Mouse (Mus musculus): ENCODE results near the gene Gp1bb.

The Gp1bb gene

DNA sequence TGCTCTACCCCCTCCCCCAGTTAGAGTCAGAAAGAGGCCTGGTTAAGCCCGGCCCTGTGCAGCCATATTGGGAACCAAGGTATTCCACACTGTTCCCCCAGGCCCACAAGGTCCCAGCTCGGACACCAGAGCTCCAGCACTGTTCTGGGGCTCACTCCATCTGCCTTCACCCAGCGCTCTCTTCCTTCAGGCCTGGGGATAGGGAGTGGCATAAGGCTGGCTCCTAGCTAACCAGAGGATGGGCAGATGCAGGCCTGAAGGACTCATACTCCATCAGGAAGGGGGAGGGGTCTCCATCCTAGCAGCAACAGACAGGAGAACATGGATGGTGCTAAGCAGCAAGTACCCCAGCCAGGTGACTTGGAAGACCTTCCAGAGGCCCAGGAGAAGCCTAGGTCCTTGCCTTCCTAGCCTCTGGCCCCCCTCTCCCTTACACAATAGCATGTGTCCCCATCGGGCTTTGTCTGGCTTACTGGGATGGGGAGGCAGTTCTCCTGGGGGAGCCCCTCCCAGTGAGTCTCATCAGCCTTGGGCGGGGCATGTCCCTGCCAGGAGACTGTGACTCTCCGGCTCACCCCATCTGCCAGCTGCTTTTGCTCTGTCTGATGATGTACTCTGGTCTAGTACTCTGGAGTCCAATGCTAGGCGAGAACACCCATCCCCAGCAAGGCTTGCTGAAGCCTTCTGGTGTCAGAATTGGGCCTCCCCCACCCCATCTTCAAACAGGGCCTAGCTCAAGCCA, 6.2 kb upstream of the Gp1bb start:
- no peak for DNase-seq (ENCODE audit: low read depth, low spot score)

DNA sequence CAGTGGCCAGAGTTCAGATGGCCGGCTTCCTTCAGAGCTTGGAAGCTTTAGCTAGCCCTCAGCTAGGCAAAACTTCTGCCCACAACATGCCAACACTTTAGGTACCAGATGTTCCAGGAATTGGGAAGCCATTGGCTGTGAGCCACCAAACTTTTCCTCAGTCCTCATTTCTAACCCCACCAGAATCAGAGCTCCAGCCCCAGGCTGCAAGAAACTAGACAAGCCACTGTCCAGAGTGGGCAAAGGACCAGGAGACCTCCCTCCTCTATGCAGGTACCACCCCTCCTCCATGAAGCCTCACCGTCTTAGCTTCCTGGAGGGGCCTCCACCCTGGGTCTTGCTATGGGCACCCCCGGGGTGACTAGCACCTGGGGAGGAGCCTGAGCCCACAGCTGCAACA, 5.0 kb upstream of the Gp1bb start:
- DNase-seq (ENCODE audit: low read depth, low spot score), result no peak

DNA sequence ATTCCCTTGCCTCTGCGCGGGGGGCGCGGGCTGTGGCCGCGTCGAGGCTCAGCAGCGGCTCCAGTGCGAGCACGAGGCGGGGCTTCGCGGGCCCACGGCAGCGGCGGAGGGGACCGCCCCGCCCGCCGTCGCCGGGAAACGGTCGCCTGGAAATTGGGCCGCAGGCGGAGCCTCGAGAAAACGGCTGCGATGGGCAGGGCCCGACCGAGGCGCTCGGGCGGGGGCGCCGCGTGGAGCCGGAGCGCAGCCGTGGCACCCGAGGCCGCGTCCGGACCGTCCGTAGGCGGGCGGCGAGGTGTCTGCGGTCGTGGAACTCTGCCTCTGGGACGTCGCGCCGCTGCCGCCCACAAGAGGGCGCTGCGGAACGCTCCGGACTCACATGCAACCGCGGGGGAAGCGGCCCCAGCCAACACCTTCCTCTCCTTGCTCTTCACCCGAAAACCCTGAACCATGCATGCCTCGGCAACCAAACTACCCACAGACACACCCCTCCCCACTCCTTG, 4.2 kb upstream of the Gp1bb start, which contains the start of gene Gm49601:
Gene Gm49601, minus strand, starts transcription at position 52 of the 503 bp plus-strand sequence.
- no peak for DNase-seq (ENCODE audit: low read depth, low spot score)

DNA sequence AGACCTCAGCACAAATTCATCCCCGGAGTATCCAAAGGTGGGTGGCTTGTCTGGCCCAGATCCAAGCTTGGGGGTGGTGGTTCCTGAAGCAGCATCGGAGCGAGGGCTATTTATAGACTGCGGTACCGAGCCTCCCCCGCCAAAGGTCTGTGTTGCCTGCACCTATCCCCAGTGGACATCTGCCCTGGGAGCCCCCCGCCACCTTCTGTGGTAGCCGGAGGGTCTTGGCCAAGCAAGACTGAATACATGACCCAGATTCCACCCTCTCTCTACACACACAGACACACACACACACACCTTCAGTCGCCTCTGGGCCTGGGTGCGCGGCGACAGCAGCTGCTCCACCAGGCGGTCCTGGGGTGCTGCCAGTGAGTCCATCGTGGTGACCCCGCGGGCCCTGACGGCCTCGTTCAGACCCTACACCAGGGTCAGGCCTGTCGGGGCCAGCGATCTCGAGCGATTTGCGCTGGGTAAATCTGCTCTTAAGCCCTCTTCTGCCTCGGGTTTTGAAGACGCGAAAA, 3.6 kb upstream of the Gp1bb start:
- DNase-seq (ENCODE audit: low read depth, low spot score), result no peak

DNA sequence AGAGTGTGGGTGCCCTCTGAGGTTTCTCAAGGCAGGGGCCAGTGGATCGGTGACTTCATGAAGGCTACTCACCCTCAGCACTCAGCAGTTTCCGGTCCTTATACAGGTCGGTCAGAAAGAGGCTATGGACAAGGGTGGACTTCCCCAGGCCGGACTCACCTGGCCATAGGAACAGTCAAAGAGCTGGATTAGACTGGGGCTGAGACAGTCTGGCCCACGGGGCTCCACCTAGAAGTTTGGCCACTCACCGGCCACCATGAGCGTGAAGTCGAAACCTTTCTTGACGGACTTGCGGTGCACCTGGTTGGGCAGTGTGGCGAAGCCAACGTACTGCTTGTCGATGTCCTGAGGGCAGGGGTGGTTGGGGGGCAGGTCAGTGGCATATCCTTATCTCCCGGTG, 2.9 kb upstream of the Gp1bb start:
- DNase-seq (ENCODE audit: low read depth, low spot score), result no peak

GRCm38 (mm10) chr16:18624641-18625040, 2.4 kb upstream of the Gp1bb start:
- no peak for DNase-seq (ENCODE audit: low read depth, low spot score)

DNA sequence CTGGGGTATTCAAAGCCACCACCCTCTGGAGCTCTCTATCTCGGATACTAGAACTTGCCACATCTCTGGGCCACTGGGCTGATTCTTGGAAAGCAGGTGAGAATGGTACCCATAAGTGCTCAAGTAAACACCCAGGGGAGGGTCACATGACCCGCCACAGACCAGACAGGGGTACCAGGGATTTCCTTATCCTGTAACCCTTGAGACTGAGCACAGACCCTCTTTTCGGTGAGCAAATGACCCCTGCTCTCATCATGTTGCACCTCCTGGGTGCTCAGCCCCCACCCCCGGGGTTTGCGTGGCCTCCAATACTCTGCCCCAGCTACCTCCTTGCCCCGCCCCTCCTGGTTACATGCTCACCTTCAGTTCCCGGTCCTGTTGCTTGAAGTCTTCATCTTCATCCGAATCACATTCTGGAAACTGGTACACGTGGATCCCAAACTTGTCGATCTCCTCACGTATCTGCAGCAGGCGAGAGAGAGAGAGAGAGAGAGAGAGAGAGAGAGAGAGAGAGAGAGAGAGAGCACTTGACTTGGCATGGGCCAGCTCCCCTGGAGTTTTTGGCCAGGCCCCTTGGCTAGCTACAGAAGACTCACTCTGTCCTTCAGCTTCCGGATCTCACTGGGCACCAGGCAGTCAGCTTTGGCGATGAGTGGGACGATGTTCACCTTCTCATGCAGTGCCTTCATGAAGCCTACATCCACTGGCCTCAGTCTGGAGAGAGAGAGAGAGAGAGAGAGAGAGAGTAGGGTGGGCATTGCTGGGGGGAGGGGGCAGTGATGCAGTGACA, 1.7 kb upstream of the Gp1bb start:
- DNase-seq (ENCODE audit: low read depth, low spot score), result no peak

GRCm38 (mm10) chr16:18622916-18623750, 930 bp upstream of the Gp1bb start:
- no peak for DNase-seq (ENCODE audit: low read depth, low spot score)

GRCm38 (mm10) chr16:18621362-18622001, 721 bp downstream of the Gp1bb start:
- no peak for DNase-seq (ENCODE audit: low read depth, low spot score)

DNA sequence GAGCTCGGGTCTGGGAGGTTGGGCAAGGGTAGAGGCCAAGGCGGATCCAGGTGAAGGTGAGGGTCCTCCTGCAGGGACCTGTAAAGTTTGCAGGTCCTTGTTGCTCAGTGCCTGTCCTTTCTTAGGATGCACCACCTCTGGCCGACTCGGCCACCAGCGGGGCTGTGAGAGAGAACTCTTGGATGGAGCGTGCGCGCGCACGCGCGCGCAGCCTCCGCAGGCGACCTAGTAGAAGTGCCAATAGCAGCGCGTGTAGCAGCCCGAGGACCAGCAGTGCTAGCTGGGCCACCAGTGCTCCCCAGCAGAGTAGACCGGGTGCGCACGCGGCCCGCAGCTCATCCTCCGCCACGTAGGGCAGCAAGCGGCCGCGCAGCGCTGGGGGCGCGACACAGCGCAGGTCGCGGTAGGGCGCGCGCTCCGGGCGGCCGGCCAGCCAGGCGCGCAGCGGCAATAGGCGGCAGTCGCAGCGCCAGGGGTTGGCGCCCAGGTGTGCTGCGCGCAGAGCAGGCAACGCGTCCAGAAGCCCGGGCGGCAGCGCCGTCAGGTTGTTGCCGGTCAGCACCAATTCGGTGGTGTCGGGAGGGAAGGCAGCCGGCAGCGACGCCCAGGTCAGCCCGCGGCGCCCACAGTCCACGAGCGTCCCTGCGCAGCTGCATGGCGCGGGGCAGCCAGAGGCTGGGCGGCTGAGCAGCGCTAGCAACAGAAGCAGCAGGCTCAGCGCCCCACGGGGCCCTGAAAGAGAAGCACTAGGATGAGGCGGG, 1.4 kb downstream of the Gp1bb start:
- no peak for DNase-seq (ENCODE audit: low read depth, low spot score)

DNA sequence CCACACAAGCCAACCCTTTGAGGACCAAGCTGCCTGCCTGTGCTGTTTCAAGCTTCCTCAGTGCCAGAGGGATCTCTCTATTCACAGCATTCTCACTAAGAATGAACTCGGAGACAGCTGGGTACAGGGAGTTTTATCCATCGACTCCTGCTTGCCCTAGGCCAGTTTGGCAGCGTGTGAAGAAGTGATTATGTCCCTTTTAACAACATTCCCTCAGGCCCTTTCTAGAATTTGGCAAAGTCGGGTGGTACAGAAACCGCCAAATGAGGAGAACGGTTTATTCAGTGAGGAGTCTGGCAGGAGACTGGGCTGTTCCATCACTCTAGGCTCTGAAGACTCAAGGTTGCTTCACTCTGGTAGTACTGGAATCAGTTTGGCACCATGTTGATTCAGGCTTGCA, 2.0 kb downstream of the Gp1bb start:
- DNase-seq (ENCODE audit: low read depth, low spot score), result no peak

GRCm38 (mm10) chr16:18619110-18619509, 3.1 kb downstream of the Gp1bb start:
- no peak for DNase-seq (ENCODE audit: low read depth, low spot score)

- DNase-seq (ENCODE audit: low read depth, low spot score), result no peak
These were observed 3.9 kb downstream of the Gp1bb start for GRCm38 (mm10) chr16:18618297-18618696.

DNA sequence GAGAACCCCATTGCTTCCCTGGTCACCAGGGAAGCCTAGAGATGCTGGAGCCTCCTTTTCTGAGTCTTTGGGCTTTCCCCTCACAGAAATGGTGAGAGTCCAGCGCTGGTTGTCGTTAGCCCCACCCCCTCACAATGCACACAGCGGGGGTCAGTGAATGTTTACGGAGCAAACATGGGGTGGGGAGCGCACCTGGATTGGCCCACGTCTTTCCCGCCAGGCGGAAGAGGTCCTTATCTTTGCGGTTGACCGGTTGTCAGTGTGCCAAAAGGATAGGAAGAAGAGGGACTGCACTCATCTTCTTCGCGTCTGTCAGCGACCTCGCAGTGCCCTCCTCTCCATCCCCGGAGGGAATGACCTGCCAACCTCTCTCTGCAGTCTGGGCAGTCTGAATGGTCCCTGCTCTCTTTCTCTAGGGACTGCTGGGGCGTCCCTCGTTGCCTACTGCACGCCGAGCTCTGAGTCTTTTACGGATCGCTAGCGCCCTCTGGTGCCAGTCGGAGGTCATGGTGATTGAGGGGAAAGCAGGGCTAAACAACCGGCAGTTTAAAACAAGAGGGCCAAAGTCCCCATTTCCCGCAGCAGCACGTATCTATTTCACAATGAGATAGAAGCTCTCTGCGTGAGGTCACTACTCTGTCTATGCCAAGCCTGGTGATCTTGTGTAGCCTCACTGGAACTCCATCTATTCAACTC, 4.7 kb downstream of the Gp1bb start:
- DNase-seq (ENCODE audit: low read depth, low spot score), result no peak

GRCm38 (mm10) chr16:18613301-18613700, 8.9 kb downstream of the Gp1bb start:
- no peak for DNase-seq (ENCODE audit: low read depth, low spot score)

GRCm38 (mm10) chr16:18611752-18612151, 10.5 kb downstream of the Gp1bb start:
- no peak for DNase-seq (ENCODE audit: low read depth, low spot score)

- DNase-seq (ENCODE audit: low read depth, low spot score), result no peak
These were observed 13.1 kb downstream of the Gp1bb start for GRCm38 (mm10) chr16:18609099-18609498.

DNA sequence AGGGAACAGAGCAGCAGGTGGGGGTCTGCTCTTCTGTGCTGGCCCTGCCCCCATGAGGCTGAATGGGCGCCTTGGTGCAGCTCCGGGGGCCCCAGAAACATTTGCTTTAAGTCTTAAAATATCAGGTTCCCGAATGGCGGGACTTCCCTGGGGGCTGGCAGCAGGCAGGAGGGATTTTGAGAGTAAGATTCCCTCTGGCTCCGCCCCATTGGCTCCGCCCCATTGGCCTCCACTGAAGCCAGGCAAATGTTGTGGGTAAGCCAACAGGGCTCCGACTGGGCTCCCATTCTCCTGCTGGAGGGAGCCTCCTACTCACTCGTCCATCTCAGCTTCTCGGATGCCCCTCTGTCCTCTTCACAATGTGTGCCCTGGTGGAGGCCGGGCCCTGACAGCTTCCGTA, 14.0 kb downstream of the Gp1bb start:
- no peak for DNase-seq (ENCODE audit: low read depth, low spot score)

GRCm38 (mm10) chr16:18605705-18606104, 16.5 kb downstream of the Gp1bb start:
- DNase-seq (ENCODE audit: low read depth, low spot score), result no peak

GRCm38 (mm10) chr16:18604267-18604701, 17.9 kb downstream of the Gp1bb start:
- no peak for DNase-seq (ENCODE audit: low read depth, low spot score)

All from telencephalon, adult 2 months (tissue).